Mouse (Mus musculus) myocyte (in vitro differentiated cells): Measurements from ENCODE around the gene Supt4a. TPM values are rescaled to one million over a fixed set of nuclear protein-coding genes. Genes with fewer than 3 reads are reported as not detected.

ENCODE experiments used
- H3K27me3 ChIP-seq: one replicate; pipeline ENCODE4 v1.6.1; 2011; ENCODE audit not compliant: control insufficient read depth, insufficient read depth, insufficient read length
- H3K36me3 ChIP-seq: one replicate; pipeline ENCODE4 v1.6.1; 2011; ENCODE audit not compliant: control insufficient read depth, insufficient read depth
- H3K4me2 ChIP-seq: one replicate; pipeline ENCODE4 v1.6.1; 2011; ENCODE audit warnings: low read depth, control low read depth
- H3K4me3 ChIP-seq: one replicate; pipeline ENCODE4 v1.5.1; 2011; ENCODE audit warnings: mild to moderate bottlenecking, control low read depth, moderate library complexity
- H3K79me2 ChIP-seq: one replicate; pipeline ENCODE4 v1.6.1; 2011; ENCODE audit not compliant: control insufficient read depth, insufficient read depth
- H3ac ChIP-seq: one replicate; pipeline ENCODE4 v1.6.1; 2011; ENCODE audit not compliant: control insufficient read depth, insufficient read length
- CEBPB ChIP-seq: IDR thresholded peaks from 2 replicates; pipeline ENCODE4 v1.6.1; 2011; ENCODE audit warnings: mild to moderate bottlenecking, moderate library complexity; ENCODE audit not compliant: poor library complexity, insufficient read depth, severe bottlenecking
- E2F4 ChIP-seq: IDR thresholded peaks from one replicate; pipeline ENCODE4 v1.6.1; 2011; ENCODE audit warnings: mild to moderate bottlenecking, control low read depth, moderate library complexity; ENCODE audit not compliant: insufficient read depth
- MAX ChIP-seq: IDR thresholded peaks from one replicate; pipeline ENCODE4 v1.6.1; 2011; ENCODE audit warnings: low read depth, mild to moderate bottlenecking, control low read depth
- MYOD1 ChIP-seq, 3 experiments: IDR thresholded peaks; one replicate each; pipeline ENCODE4 v1.6.1; 2011; ENCODE audit warnings: control low read depth in 2 of 3, low read depth in 2 of 3, mild to moderate bottlenecking in 2 of 3, moderate library complexity in 1 of 3; ENCODE audit not compliant: insufficient read length in 2 of 3, control insufficient read depth in 1 of 3
- MYOG ChIP-seq, 3 experiments: IDR thresholded peaks; one replicate each; pipeline ENCODE4 v1.6.1; 2011; ENCODE audit warnings: control low read depth in 2 of 3, low read depth in 2 of 3, mild to moderate bottlenecking in 2 of 3; ENCODE audit not compliant: insufficient read length in 2 of 3, control insufficient read depth in 1 of 3, insufficient read depth in 1 of 3
- POLR2A ChIP-seq: IDR thresholded peaks from one replicate; pipeline ENCODE4 v1.6.1; 2011; ENCODE audit warnings: low read depth, mild to moderate bottlenecking, control low read depth, moderate library complexity; ENCODE audit not compliant: insufficient read length
- POLR2AphosphoS2 ChIP-seq: IDR thresholded peaks from one replicate; pipeline ENCODE4 v1.6.1; 2011; ENCODE audit warnings: low read depth, control low read depth; ENCODE audit not compliant: insufficient read length
- REST ChIP-seq: IDR thresholded peaks from one replicate; pipeline ENCODE4 v1.6.1; 2011; ENCODE audit warnings: mild to moderate bottlenecking, control low read depth, moderate library complexity; ENCODE audit not compliant: insufficient read depth, insufficient read length
- SRF ChIP-seq: IDR thresholded peaks from one replicate; pipeline ENCODE4 v1.6.1; 2011; ENCODE audit warnings: low read depth; ENCODE audit not compliant: control insufficient read depth, insufficient read length
- TCF12 ChIP-seq: IDR thresholded peaks from one replicate; pipeline ENCODE4 v1.6.1; 2011; ENCODE audit warnings: mild to moderate bottlenecking, control low read depth; ENCODE audit not compliant: poor library complexity, insufficient read depth, severe bottlenecking
- TCF3 ChIP-seq: IDR thresholded peaks from one replicate; pipeline ENCODE4 v1.6.1; 2011; ENCODE audit warnings: low read depth, control low read depth; ENCODE audit not compliant: insufficient read length
- USF1 ChIP-seq: IDR thresholded peaks from one replicate; pipeline ENCODE4 v1.6.1; 2011; ENCODE audit warnings: low read depth, mild to moderate bottlenecking, control low read depth, moderate library complexity
- polyA plus RNA-seq: library from polyadenylated mRNA; unstranded; fragments of >200 nt; fragmentation: generic; extraction: Trizol; gene quantifications from one replicate; pipeline ENCODE4 v1.2.1, GENCODE M21; 2012; ENCODE audit warnings: missing spikeins

Supt4a gene
- polyA plus RNA-seq, 1 experiment = 159 TPM

GRCm38 (mm10) chr11:87712188-87712587, 25.2 kb upstream of the Supt4a start:
- Histone ChIP-seq H3K79me2 (no peaks in the 10 kb centered on the region), H3ac (no peak overlapping the region), H3K27me3 (peaks cover 75% of the 10 kb centered on the region), H3K4me3 (no peak overlapping the region), H3K4me2 (no peak overlapping the region), H3K36me3 (no peaks in the 10 kb centered on the region)
- no peak for TF ChIP-seq MYOD1 (IDR thresholded peaks at IDR 0.05; ENCODE audit: control insufficient read depth in 1 of 3, insufficient read length in 2 of 3, low read depth in 2 of 3)
- TF ChIP-seq POLR2AphosphoS2 = no peak
- TF ChIP-seq USF1 = no peak
- no peak for TF ChIP-seq REST
- no peak for TF ChIP-seq POLR2A
- no peak for TF ChIP-seq CEBPB
- TF ChIP-seq TCF3 = no peak
- no peak for TF ChIP-seq SRF
- TF ChIP-seq MYOG (IDR thresholded peaks at IDR 0.05; ENCODE audit: control insufficient read depth in 1 of 3, insufficient read depth in 1 of 3, insufficient read length in 2 of 3, low read depth in 2 of 3) = no peak
- TF ChIP-seq MAX = no peak
- no peak for TF ChIP-seq E2F4
- TF ChIP-seq TCF12 = no peak

- no peak overlapping the region for H3ac ChIP-seq
- peaks cover 73% of the 10 kb centered on the region for H3K27me3 ChIP-seq
- no peaks in the 10 kb centered on the region for H3K36me3 ChIP-seq
- TF ChIP-seq MYOG (IDR thresholded peaks at IDR 0.05; ENCODE audit: control insufficient read depth in 1 of 3, insufficient read depth in 1 of 3, insufficient read length in 2 of 3, low read depth in 2 of 3) (no peak), POLR2A (no peak), TCF3 (no peak), USF1 (no peak), SRF (no peak), POLR2AphosphoS2 (no peak), TCF12 (no peak), E2F4 (no peak), REST (no peak), MAX (no peak), MYOD1 (IDR thresholded peaks at IDR 0.05; ENCODE audit: control insufficient read depth in 1 of 3, insufficient read length in 2 of 3, low read depth in 2 of 3) (no peak), CEBPB (no peak)
- H3K4me2 ChIP-seq = no peak overlapping the region
- H3K79me2 ChIP-seq = no peaks in the 10 kb centered on the region
- no peak overlapping the region for H3K4me3 ChIP-seq
Observed at GRCm38 (mm10) chr11:87715999-87716398, 21.4 kb upstream of the Supt4a start.

- H3K4me3 ChIP-seq = no peak overlapping the region
- H3K27me3 ChIP-seq = peaks cover 75% of the 10 kb centered on the region
- H3K4me2 ChIP-seq = no peak overlapping the region
- no peaks in the 10 kb centered on the region for H3K79me2 ChIP-seq
- TF ChIP-seq MAX = no peak
- no peak for TF ChIP-seq TCF3
- no peak for TF ChIP-seq SRF
- TF ChIP-seq REST = no peak
- no peak for TF ChIP-seq MYOG (IDR thresholded peaks at IDR 0.05; ENCODE audit: control insufficient read depth in 1 of 3, insufficient read depth in 1 of 3, insufficient read length in 2 of 3, low read depth in 2 of 3)
- no peak for TF ChIP-seq MYOD1 (IDR thresholded peaks at IDR 0.05; ENCODE audit: control insufficient read depth in 1 of 3, insufficient read length in 2 of 3, low read depth in 2 of 3)
- TF ChIP-seq POLR2AphosphoS2 = no peak
- TF ChIP-seq CEBPB = no peak
- TF ChIP-seq E2F4 = no peak
- no peak for TF ChIP-seq POLR2A
- no peak for TF ChIP-seq TCF12
- no peaks in the 10 kb centered on the region for H3K36me3 ChIP-seq
- H3ac ChIP-seq = no peak overlapping the region
Observed at GRCm38 (mm10) chr11:87719526-87719925, 17.8 kb upstream of the Supt4a start.

- Histone ChIP-seq H3K27me3 (peaks cover 68% of the 10 kb centered on the region), H3K4me2 (no peak overlapping the region), H3K79me2 (no peaks in the 10 kb centered on the region), H3ac (no peak overlapping the region), H3K36me3 (no peaks in the 10 kb centered on the region), H3K4me3 (no peak overlapping the region)
- no peak for TF ChIP-seq SRF
- TF ChIP-seq MYOG (IDR thresholded peaks at IDR 0.05; ENCODE audit: control insufficient read depth in 1 of 3, insufficient read depth in 1 of 3, insufficient read length in 2 of 3, low read depth in 2 of 3) = no peak
- no peak for TF ChIP-seq REST
- TF ChIP-seq CEBPB = no peak
- no peak for TF ChIP-seq POLR2A
- TF ChIP-seq USF1 = no peak
- TF ChIP-seq MAX = no peak
- no peak for TF ChIP-seq E2F4
- TF ChIP-seq POLR2AphosphoS2 = no peak
- no peak for TF ChIP-seq MYOD1 (IDR thresholded peaks at IDR 0.05; ENCODE audit: control insufficient read depth in 1 of 3, insufficient read length in 2 of 3, low read depth in 2 of 3)
- no peak for TF ChIP-seq TCF12
- no peak for TF ChIP-seq TCF3
Observed at GRCm38 (mm10) chr11:87720324-87720723, 17.0 kb upstream of the Supt4a start.

- H3K4me2 ChIP-seq = no peak overlapping the region
- no peaks in the 10 kb centered on the region for H3K36me3 ChIP-seq
- H3K4me3 ChIP-seq = no peak overlapping the region
- no peaks in the 10 kb centered on the region for H3K79me2 ChIP-seq
- TF ChIP-seq E2F4 = no peak
- no peak for TF ChIP-seq SRF
- TF ChIP-seq TCF3 = no peak
- no peak for TF ChIP-seq MYOG (IDR thresholded peaks at IDR 0.05; ENCODE audit: control insufficient read depth in 1 of 3, insufficient read depth in 1 of 3, insufficient read length in 2 of 3, low read depth in 2 of 3)
- TF ChIP-seq POLR2A = no peak
- TF ChIP-seq MYOD1 (IDR thresholded peaks at IDR 0.05; ENCODE audit: control insufficient read depth in 1 of 3, insufficient read length in 2 of 3, low read depth in 2 of 3) = no peak
- H3ac ChIP-seq = no peak overlapping the region
- H3K27me3 ChIP-seq = peaks cover 68% of the 10 kb centered on the region
Observed at GRCm38 (mm10) chr11:87720839-87721238, 16.5 kb upstream of the Supt4a start.
